10 mouse cellular contexts compared by ENCODE assay signal in genomic region chr2:148121885-148122876, GRCm38 (mm10).
DNase-seq lines count a peak whose midpoint lies in the region; ATAC-seq and TF ChIP-seq lines count a peak whose summit lies in the region.
"Had no signal": no experiment of that assay in that cellular context is flagged by ENCODE, and none has a peak within 500 bp of the region (broad histone marks: within the 10 kb centered on the region; RNA-seq: fewer than 3 reads in every experiment).

No protein-coding gene starts in this region.

- TF ChIP-seq POLR2A in CH12.LX (IDR thresholded peaks at IDR 0.05; ENCODE audit: low read depth, low read length): no peak

- no peak for TF ChIP-seq EP300 in CH12.LX (IDR thresholded peaks at IDR 0.05; ENCODE audit: low read length)

- TF ChIP-seq CTCF in CH12.LX (conservative IDR thresholded peaks at IDR 0.05 in 1 of 2, IDR thresholded peaks at IDR 0.05 in 1 of 2; ENCODE audit: low read depth in 2 of 2, low read length in 2 of 2): peak in 1 of 2 experiments; percentile 66; a peak in 2 of 4 replicates

- dilution Hi-C loops in CH12.LX (cut with MboI; ENCODE audit: extremely low pct_ligation_motif_present, extremely low pct_unique_long_range_greater_than_20kb, low sequenced_read_pairs): no loop called here

- DNase-seq in CH12.LX (ENCODE audit: extremely low read depth) (peak; percentile 17), ZHBTc4 (ENCODE audit: low read depth, low spot score) (peak; percentile 87)
- DNase-seq in forebrain, embryonic 11.5 days (ENCODE audit: low spot score): peak; percentile 59
- DNase-seq in layer of hippocampus, adult 8-10 months (ENCODE audit: low spot score in 2 of 2): peak; percentile 32 to 49
- DNase-seq in lung, postnatal 25 days (ENCODE audit: low spot score): peak; percentile 58
- peak; percentile 17 to 26 for DNase-seq in right cerebral cortex, postnatal 36 days (ENCODE audit: low spot score in 2 of 2)
- no peak for DNase-seq in thymus, adult 18-20 months

- peak; percentile 65 for TF ChIP-seq RAD21 in CH12.LX (IDR thresholded peaks at IDR 0.05; ENCODE audit: low read depth, low read length)

- no peaks in the 10 kb centered on the region for H3K36me3 ChIP-seq in CH12.LX (replicated peaks in 1 of 2; ENCODE audit: control insufficient read depth in 1 of 2, insufficient read depth in 1 of 2, low read length in 1 of 2)
- H3K36me3 ChIP-seq in forebrain, embryonic 11.5 days (ENCODE audit: control insufficient read depth, insufficient read depth, low read length): no peaks in the 10 kb centered on the region
- H3K36me3 ChIP-seq: stomach, embryonic 15.5 days had no signal

- peaks cover 0 to 3% of the 10 kb centered on the region in 2 experiments; a peak in 1 of 4 replicates for H3K4me1 ChIP-seq in CH12.LX (ENCODE audit: control insufficient read depth in 1 of 2, insufficient read depth in 2 of 2)
- no peaks in the 10 kb centered on the region for H3K4me1 ChIP-seq in forebrain, embryonic 11.5 days (replicated peaks; ENCODE audit: control insufficient read depth, insufficient read depth, low read length)

- H3K9me3 ChIP-seq in CH12.LX (replicated peaks; ENCODE audit: low read length): no peaks in the 10 kb centered on the region
- no peaks in the 10 kb centered on the region for H3K9me3 ChIP-seq in forebrain, embryonic 11.5 days (ENCODE audit: control insufficient read depth, low read length)
- H3K9me3 ChIP-seq: stomach, embryonic 15.5 days had no signal

- peak; percentile 63; the same call in 1 of the 2 replicates for ATAC-seq in forebrain, embryonic 11.5 days (replicated peaks; ENCODE audit: low FRiP score)
- ATAC-seq in hematopoietic stem cell, adult 5-6 weeks (replicated peaks in 1 of 2; ENCODE audit: insufficient read depth in 1 of 2, low FRiP score in 2 of 2, low TSS enrichment in 1 of 2, low read depth in 1 of 2, poor library complexity in 2 of 2, severe bottlenecking in 2 of 2): peak; percentile 63 to 69; a peak in 3 of 4 replicates

- no peak overlapping the region for H3K27ac ChIP-seq in CH12.LX (ENCODE audit: insufficient read depth, low read depth)
- H3K27ac ChIP-seq in forebrain, embryonic 11.5 days (ENCODE audit: low read depth, low read length): no peak overlapping the region
- H3K27ac ChIP-seq: stomach, embryonic 15.5 days had no signal

- H3K27me3 ChIP-seq in CH12.LX (replicated peaks): peaks cover 57% of the 10 kb centered on the region
- H3K27me3 ChIP-seq in forebrain, embryonic 11.5 days (ENCODE audit: control insufficient read depth, insufficient read depth, low read length): no peaks in the 10 kb centered on the region
- H3K27me3 ChIP-seq: stomach, embryonic 15.5 days had no signal

- 40% methylated on average over 13 of the region's 13 CpGs for WGBS in forebrain, embryonic 11.5 days

- H3K79me2 ChIP-seq in CH12.LX (replicated peaks; ENCODE audit: control insufficient read depth, extremely low read depth, insufficient read depth, poor library complexity, severe bottlenecking): no peaks in the 10 kb centered on the region

- no peak overlapping the region for H3K9ac ChIP-seq in CH12.LX (ENCODE audit: insufficient read depth, low read depth)
- no peak overlapping the region for H3K9ac ChIP-seq in forebrain, embryonic 11.5 days (ENCODE audit: low read length)
- H3K9ac ChIP-seq: stomach, embryonic 15.5 days had no signal

- H3K4me3 ChIP-seq in CH12.LX (replicated peaks in 1 of 3; ENCODE audit: low read depth in 2 of 3, low read length in 2 of 3, poor library complexity in 1 of 3): no peak overlapping the region
- H3K4me3 ChIP-seq in forebrain, embryonic 11.5 days (ENCODE audit: low read depth, low read length): no peak overlapping the region
- H3K4me3 ChIP-seq: erythroblast, embryonic 14.5 days; stomach, embryonic 15.5 days had no signal

- in situ Hi-C loops in CH12.LX (cut with MboI; ENCODE audit: low pct_ligation_motif_present, low pct_unique_long_range_greater_than_20kb, low sequenced_read_pairs): no loop called here

- H3K4me2 ChIP-seq in CH12.LX (ENCODE audit: insufficient read depth, low read depth, poor library complexity, severe bottlenecking): no peak overlapping the region
- no peak overlapping the region for H3K4me2 ChIP-seq in forebrain, embryonic 11.5 days (ENCODE audit: low read depth, low read length, severe bottlenecking)
- H3K4me2 ChIP-seq: stomach, embryonic 15.5 days had no signal

TF ChIP-seq in CH12.LX, 34 proteins besides CTCF, POLR2A, EP300 and RAD21:
- TF ChIP-seq USF1 (IDR thresholded peaks at IDR 0.05; ENCODE audit: low read depth, low read length): 0 out of 2 replicates have a peak, but pooled peaks have one; percentile 7
- no peak for TF ChIP-seq USF2 (conservative IDR thresholded peaks at IDR 0.05; ENCODE audit: low read depth, low read length)
- no peak for TF ChIP-seq BHLHE40 (IDR thresholded peaks at IDR 0.05; ENCODE audit: low read depth, low read length)
- TF ChIP-seq SMC3 (IDR thresholded peaks at IDR 0.05; ENCODE audit: low read depth, low read length): peak; percentile 49

Comparison
In these comparisons a context has a peak if more than half of its experiments do, and no peak if none do; other contexts are left out.
1. DNase-seq: peak in CH12.LX (single experiment), ZHBTc4 (single experiment), forebrain, embryonic 11.5 days (single experiment), layer of hippocampus, adult 8-10 months (2 of 2), lung, postnatal 25 days (single experiment) and right cerebral cortex, postnatal 36 days (2 of 2); none in thymus, adult 18-20 months (0 of 2).